Mouse (Mus musculus) MEL-GATA-1-ER (cell line): Measurements from ENCODE around the gene Slc9a9.

Experiments
- DNase-seq: peaks from one replicate; pipeline ENCODE4 v3.0.0-alpha.2; 2012; ENCODE audit warnings: low read depth; ENCODE audit errors: extremely low read depth

Gene Slc9a9

DNA sequence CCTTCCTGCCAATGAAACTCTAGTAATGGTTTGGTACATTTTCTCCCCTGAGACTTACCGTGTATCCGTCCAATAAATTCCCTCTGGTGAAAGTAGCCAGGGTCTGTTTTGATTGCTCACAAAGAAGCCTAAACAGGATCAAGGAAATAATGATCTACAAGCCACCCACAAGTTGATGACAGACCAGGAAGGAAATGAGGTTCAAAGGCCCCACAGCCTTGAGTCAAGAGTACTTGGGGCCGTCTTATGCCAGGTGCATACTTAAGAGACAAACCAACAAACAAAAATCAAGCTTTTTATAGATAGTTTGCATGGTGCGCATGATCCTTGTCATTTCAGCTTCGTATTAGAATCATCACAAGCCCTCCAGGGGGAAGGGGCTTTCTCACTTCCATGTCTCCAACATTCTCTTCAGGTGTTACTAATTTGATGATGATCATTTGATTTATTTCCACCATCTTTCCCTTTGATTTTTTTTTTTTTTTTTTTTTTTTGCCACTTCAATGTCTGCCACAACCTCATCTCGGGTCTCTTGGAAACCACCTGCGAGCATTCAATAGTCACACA, 275.9 kb downstream of the Slc9a9 start:
- DNase-seq, result no peak

DNA sequence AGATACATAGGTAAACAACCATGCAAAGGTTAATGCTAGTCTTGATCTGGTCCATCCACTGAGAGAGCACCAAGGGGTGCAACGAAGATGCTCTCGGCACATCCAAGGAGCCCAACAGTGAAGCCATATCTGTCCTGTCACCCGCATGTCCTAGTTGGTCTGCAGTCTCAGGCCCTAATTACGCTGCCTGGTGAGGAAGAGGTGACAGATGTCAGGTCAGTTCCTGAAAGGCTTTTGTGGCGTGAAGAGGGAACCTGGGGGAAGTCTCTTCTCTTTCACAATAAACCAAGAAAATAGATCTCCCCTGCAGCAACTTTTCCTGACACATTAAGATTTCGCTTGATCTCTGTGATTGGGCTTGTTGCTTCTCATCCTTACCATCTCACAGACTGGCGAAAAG, 277.5 kb downstream of the Slc9a9 start:
- no peak for DNase-seq

DNA sequence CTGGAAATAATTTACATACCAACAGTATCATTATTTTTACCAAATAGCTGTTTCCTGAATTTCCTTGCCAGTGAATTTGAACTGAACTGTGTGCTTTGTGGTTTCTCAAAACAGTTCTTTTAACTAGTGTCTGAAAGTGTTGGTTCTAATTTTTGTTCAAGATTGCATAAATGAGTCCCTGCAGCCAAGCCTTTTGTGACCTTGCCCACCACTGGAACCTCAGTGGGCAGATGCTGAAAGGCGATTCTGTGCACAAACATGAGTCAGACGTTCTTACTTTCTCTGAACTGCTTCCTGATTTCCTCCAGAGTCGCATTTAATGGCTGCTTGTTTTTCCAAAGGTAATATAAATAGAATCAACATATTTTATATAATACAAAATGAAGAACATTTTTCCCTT, 281.0 kb downstream of the Slc9a9 start:
- no peak for DNase-seq

DNA sequence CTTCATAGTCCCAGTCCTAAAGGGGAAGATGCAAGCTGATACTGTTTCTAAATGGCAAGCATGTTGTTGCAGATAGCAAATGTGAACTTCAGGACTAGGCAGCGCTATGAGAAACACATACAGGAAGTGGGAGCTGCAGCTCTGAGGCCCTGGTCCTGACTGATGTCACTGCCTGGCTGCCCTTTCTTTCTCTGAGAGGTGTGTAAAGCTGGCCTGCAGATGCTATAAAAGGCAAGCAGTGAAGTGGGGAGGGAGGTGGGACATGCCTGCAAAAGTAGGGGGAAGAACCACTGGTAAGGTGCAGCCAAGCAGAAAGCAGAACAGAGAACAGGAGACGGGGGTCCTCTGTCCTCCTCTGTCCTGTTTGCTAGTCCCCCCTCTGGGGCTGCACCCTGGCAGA, 285.9 kb downstream of the Slc9a9 start:
- no peak for DNase-seq

DNA sequence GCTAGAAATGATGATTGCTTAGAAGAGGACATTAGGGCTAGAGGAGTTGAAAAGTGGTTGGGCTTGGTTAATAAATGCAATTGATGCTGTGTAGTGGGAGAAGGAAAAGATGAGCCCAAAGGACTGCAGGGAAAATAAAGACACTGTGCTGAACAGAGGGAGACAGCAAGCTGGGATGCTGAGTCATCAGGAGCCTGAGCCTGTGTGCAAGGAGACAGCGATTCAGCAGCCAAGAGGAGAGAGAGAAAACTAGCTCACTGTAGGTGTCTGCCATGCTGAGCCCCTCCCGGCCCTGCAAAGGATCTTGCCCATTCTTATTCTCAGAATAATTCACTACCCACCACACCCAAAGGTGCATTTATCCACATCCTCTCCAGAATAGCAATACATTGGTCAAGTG, 288.7 kb downstream of the Slc9a9 start:
- no peak for DNase-seq

DNA sequence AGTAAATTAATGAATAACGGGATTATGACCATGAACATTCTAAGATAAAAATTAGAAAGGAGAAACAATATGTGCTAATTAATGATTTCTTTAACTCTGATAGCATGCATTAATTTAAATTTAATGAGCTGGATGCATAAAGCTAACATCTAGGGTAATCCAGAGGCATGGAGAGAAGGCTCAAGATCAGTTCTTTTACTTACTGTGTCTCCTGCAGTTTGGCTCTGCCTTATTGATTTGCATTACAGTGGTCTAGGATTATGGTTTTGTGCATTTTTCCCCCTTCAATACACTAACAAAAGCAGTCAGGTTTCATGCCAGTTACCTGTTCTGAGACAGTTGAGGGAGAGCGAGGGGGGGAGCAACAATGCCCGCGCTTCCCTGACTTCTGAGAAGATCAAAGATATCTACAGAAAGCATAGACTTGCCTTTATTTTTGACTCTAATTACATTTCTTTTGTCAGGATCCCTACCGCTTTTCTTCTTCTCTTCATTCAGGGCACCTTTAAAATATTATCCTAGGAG, 298.9 kb downstream of the Slc9a9 start:
- no peak for DNase-seq

- DNase-seq, result no peak
Observed at GRCm38 (mm10) chr9:94969131-94969530, 299.4 kb downstream of the Slc9a9 start.

DNA sequence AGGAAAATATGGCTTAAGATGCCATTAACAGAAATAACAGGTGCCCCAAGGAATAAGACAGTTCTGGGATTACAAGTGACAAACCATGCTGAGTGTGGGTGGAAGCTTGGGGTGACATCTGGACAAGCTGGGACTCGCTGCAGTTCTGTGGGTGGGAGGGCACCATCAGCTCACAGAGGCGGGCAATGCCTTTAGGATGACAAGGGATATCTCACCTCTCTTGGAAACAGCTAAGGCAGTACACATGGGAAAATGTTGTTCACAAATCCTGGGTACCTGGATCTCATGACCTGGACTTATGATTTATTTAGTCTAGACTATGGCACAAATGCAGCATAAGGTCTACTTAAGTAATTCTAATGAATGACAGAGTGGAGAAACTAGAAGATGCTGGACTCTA, 302.3 kb downstream of the Slc9a9 start:
- no peak for DNase-seq

DNA sequence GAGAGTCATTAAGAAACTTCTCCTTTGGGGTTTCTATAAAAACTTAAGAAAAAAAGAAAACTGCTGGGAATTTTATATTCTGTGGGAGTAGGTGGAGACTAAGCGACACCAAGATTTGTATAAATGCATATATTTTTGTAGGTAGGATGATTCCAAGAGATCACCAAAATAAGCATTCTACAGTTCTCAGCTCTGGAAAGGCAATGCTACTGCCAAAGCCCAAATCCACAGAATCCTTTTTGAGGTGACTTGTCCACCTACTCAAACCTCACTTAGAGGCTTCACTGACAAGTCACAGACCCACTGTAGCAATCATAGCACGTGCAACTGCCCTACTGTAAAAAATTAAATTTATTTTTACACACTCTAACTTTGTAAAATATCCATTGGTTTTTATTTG, 303.0 kb downstream of the Slc9a9 start:
- no peak for DNase-seq

- DNase-seq, result no peak
Observed at GRCm38 (mm10) chr9:94976191-94976590, 306.5 kb downstream of the Slc9a9 start.

GRCm38 (mm10) chr9:94993575-94993974, 323.9 kb downstream of the Slc9a9 start:
- DNase-seq, result peak; percentile 26

- DNase-seq, result no peak
Observed at GRCm38 (mm10) chr9:95020136-95020706, 350.5 kb downstream of the Slc9a9 start.

DNA sequence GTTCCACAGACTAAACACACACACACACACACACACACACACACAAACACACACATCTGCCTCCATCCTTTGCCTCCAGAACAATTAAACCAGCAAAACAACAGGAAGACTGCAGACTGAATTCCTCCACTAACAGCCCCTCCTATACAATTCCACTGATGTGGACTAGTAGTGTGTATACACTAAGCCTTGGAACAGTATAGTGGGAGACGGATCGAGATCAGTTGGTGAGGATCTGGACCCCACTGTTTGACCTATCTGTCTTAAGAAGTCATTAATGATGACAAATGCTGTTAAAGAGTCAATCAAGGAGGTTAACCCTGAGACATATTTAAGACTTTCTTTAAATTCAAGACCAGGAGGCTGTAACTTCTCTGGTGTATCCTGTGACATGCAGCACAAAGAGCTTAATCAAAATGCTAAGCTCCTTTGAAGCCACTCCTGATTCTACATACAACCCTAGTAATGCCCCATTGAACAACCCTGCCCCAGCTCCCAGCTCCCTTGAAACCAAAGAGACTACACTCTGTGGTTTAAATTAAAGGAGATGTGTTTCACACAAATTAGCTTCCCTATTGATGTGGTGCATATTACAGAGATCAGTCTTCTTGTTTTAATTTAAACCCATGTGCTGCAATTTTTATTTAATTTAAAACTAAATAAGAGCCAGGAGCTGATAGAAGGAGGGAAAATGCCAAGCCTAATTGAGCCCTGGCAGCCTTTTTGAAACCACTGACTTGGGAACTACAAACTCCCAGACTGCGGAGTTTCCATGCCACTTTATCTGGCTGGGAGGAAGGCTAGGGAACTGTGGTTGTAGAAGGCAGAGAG, 364.6 kb downstream of the Slc9a9 start:
- no peak for DNase-seq

DNA sequence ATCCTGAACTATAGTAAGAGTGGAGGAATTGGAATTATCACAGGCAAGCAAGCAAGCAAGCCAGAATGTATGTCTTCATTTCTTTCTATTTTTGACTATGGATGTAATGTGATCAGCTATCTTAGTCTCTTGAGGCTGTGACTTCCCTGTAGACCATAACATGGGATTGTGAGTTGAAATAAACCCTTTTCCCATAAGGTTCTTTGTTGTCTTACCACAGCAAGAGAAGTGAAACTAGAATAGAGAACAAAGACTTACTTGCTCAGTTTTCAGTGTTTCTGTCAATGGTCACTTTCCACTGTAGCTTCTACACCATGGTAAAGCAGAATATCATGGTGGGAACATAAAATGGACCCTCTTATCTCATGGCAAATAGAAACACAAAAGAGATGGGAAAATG, 366.5 kb downstream of the Slc9a9 start:
- DNase-seq, result no peak

DNA sequence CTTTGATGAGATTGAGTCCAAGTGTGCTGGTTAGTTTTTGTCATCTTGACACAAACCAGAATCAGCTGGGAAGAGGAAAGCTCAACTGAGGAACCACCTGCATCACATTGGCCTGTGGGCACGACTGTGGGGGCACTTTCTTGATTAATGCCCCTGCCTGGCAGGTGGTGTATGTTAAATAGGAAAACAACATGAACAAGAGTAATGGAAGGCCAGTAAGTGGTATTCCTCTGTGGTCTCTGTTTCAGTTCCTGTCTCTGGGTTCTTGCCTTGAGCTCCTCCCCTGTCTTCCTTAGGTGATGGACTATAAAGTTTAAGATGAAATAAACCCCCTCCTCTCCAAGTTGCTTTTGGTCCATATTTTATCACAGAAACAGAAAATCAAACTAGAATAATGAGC, 372.7 kb downstream of the Slc9a9 start:
- DNase-seq, result no peak

- DNase-seq, result no peak
Observed at GRCm38 (mm10) chr9:95052160-95052559, 382.5 kb downstream of the Slc9a9 start.

GRCm38 (mm10) chr9:95053183-95053582, 383.5 kb downstream of the Slc9a9 start:
- no peak for DNase-seq

GRCm38 (mm10) chr9:95055843-95056242, 386.1 kb downstream of the Slc9a9 start:
- DNase-seq, result no peak

DNA sequence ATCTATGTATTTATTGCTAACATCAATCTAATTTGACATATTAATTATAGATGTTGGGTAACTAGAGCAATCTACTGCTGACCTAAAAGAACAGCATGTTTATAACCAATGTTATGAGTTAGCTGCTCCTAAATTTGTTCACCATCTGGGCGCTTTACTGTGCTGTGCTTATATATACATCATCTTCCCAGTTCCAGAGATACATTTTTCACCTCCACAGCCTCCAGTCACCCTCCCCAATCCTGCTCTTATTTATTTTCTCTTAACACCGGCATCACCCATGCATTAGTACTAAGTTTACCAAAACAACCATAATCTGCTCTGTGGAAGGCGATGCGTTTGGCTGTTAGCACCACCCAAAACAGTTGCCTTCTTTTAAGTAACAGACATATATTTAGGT, 391.0 kb downstream of the Slc9a9 start:
- DNase-seq, result no peak

DNA sequence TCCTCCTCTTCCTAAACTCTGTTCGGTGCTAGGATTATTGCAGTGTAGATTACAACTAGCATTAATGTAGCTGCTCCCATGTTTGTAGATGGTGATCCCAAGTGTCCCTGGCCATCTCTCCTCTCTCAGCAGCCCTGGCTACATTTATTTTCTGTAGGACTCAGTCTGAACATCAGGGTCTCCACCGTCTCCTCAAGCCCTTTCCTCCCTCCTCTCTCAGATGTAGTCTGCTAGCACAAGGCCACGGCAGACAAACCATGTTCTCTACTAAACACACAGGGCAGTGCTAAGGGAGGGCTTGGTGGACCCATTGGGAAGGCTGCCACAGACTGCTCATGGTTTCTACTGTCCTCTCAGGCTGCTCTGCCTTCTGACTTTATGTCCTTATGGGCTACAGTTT, 397.3 kb downstream of the Slc9a9 start:
- no peak for DNase-seq

DNA sequence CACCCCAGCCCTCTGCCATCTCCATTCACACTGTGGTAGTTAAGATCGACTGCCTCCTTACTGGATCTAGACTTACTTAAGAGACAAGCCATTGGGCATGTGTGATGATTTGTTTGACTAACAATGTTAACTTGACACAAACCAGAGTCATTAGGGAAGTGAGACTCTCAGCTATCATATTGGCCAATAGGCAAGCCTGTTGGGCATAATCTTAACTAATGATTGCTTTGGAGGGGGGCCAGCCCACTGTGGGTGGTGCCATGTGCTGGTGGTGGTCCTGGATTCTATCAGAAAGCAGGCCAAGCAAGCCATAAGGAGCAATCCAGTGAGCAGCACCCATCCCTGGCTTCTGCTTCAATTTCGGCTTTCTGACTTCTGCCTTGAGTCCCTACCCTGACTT, 398.8 kb downstream of the Slc9a9 start:
- no peak for DNase-seq

DNA sequence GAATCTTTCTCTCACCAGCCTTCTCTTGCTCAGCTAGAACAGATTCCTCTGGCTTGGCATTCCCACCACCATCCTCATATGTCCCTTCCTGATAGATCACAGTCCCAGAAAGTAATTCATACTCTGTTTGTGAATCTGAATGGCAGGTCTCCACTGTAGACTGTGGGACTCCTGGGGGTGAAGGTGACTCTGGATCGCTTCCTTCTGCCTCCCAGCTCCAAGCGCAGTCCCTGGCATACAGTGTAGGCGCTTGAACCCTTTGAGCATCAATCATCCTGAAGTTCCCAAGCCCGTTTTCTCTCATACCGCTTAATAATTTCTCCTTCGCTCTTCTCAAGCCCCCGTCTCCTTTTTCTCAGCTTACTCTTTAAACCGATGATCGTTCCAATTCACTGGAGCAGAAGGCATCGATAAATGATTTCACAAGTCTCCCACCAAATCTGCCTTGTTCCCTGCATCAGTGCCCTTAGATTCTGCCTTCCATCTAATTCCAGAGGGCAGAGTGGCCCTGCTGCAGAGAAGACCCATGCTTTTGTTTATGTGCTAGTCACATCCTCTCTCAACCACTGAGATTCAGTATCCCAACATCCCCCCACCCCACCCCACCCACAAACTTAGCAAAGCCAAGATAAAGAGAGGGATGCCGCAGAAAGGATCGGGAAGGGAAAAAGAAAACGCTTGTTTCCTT, 401.3 kb downstream of the Slc9a9 start:
- DNase-seq, result no peak
